Mouse (Mus musculus) lung, adult 2 months (tissue): ENCODE measurements around the gene Fstl4.

Experiments
- CTCF ChIP-seq: fragments of 200-500 bp; IDR thresholded peaks from 2 replicates; pipeline ENCODE4 v1.5.1; 2011; ENCODE audit warnings: mild to moderate bottlenecking, low read length, control low read depth; ENCODE audit not compliant: insufficient read depth
- POLR2A ChIP-seq: fragments of 200-500 bp; IDR thresholded peaks from 2 replicates; pipeline ENCODE4 v1.6.1; 2011; ENCODE audit warnings: low read depth, mild to moderate bottlenecking, control low read depth, low read length, borderline replicate concordance; ENCODE audit errors: extremely low read depth

DNA sequence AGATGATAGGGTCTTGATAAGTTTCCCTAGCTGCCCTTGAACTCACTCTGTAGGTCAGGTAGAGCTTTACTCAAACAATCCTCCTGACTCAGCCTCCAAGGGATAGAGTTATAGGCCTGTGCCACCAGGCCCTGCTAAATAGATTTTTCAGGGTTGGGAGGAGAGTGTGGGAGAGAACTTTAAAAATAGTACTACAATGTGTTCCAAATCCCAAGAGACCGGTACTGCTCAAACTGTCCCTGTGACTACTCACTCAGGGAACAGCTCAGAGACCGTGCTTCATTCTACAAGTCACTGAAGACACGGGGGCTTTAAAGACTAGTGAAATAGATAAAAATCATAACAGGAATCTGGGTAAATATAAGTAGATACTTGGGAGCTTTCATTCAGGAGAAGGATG lies 190.6 kb downstream of the Fstl4 start:
- TF ChIP-seq POLR2A (no peak), CTCF (no peak)
